Mouse (Mus musculus) lung, postnatal 0 days (tissue): ENCODE data around the gene Serpina11. TPM values are rescaled to one million over a fixed set of nuclear protein-coding genes. Genes with fewer than 3 reads are reported as not detected.
A peak's percentile ranks its signal among the peaks of the same experiment; 100 is the strongest.

Experiments used
- ATAC-seq: fragments of 200-750 bp; cut with Nextera tagmentation; 2 replicates; pipeline ENCODE4 v1.8.0; 2017; ENCODE audit warnings: moderate library complexity
- DNase-seq: peaks from one replicate; pipeline ENCODE4 v3.0.0-alpha.2; 2016; ENCODE audit warnings: low spot score
- H3K27ac ChIP-seq: fragments of 300-500 bp; sonication (generic); 2 replicates; pipeline ENCODE4 v1.5.1; 2014; ENCODE audit warnings: antibody characterized with exemption, mild to moderate bottlenecking, low read length, mixed read lengths
- H3K27me3 ChIP-seq: fragments of 300-500 bp; sonication (generic); replicated peaks from 2 replicates; pipeline ENCODE4 v1.6.1; 2014; ENCODE audit warnings: low read length, mixed read lengths; ENCODE audit not compliant: insufficient read depth
- H3K36me3 ChIP-seq: fragments of 300-500 bp; sonication (generic); 2 replicates; pipeline ENCODE4 v1.6.1; 2014; ENCODE audit warnings: low read length, mixed read lengths; ENCODE audit not compliant: insufficient read depth
- H3K4me1 ChIP-seq: fragments of 300-500 bp; sonication (generic); 2 replicates; pipeline ENCODE4 v1.6.1; 2014; ENCODE audit warnings: antibody characterized with exemption, low read depth, low read length, mixed read lengths; ENCODE audit not compliant: insufficient read depth
- H3K4me2 ChIP-seq: fragments of 300-500 bp; sonication (generic); replicated peaks from 2 replicates; pipeline ENCODE4 v1.6.1; 2014; ENCODE audit warnings: low read depth, mild to moderate bottlenecking, low read length, moderate library complexity, mixed read lengths
- H3K4me3 ChIP-seq: fragments of 300-500 bp; sonication (generic); 2 replicates; pipeline ENCODE4 v1.5.1; 2014; ENCODE audit warnings: low read depth, low read length
- H3K9ac ChIP-seq: fragments of 300-500 bp; sonication (generic); replicated peaks from 2 replicates; pipeline ENCODE4 v1.6.1; 2014; ENCODE audit warnings: low read depth, mild to moderate bottlenecking
- H3K9me3 ChIP-seq: fragments of 300-500 bp; sonication (generic); 2 replicates; pipeline ENCODE4 v1.6.1; 2016; ENCODE audit warnings: low read length, mixed read lengths
- CTCF ChIP-seq: IDR thresholded peaks from 2 replicates; pipeline ENCODE4 v1.5.1; 2016; ENCODE audit warnings: antibody characterized with exemption, mild to moderate bottlenecking
- EP300 ChIP-seq: IDR thresholded peaks from 2 replicates; pipeline ENCODE4 v1.6.1; 2016; ENCODE audit warnings: antibody characterized with exemption, mild to moderate bottlenecking, control low read depth
- whole genome bisulfite sequencing: fragments of 180-500 bp; shearing (Covaris S2); extraction: QIAGEN DNeasy Blood & Tissue Kit; methylation state at CpG from one replicate; pipeline ENCODE4 v1.1.7; 2014; 5-methylcytosine and 5-hydroxymethylcytosine counted together
- polyA plus RNA-seq: library from polyadenylated mRNA; unstranded; fragments of >200 nt; fragmentation: Nextera tagmentation; extraction: Ambion mirVana; gene quantifications from 2 replicates; pipeline ENCODE4 v1.2.1, GENCODE M21; 2015

Serpina11 gene
- not detected in 2 replicates for polyA plus RNA-seq

GRCm38 (mm10) chr12:103989857-103990256 is at the start of gene Serpina11:
Serpina11 (minus strand) TSS chr12:103989957.
- WGBS: 83% methylated on average over 6 of the region's 6 CpGs
- Histone ChIP-seq H3K4me1 (no peaks in the 10 kb centered on the region), H3K4me3 (no peak within 1 kb of the TSS), H3K9ac (no peak within 1 kb of the TSS), H3K27me3 (no peaks in the 10 kb centered on the region), H3K4me2 (no peak within 1 kb of the TSS), H3K27ac (no peak within 1 kb of the TSS), H3K9me3 (no peaks in the 10 kb centered on the region), H3K36me3 (no peaks in the 10 kb centered on the region)
- TF ChIP-seq CTCF (no peak), EP300 (no peak)
- DNase-seq: no peak
- no peak for ATAC-seq

GRCm38 (mm10) chr12:104038181-104038580 is 48.4 kb upstream of the Serpina11 start:
- WGBS: 87% methylated on average over 7 of the region's 7 CpGs
- no peaks in the 10 kb centered on the region for H3K9me3 ChIP-seq
- TF ChIP-seq EP300 (no peak), CTCF (no peak)
- H3K36me3 ChIP-seq: no peaks in the 10 kb centered on the region
- no peak overlapping the region for H3K4me3 ChIP-seq
- ATAC-seq: no peak
- no peaks in the 10 kb centered on the region for H3K27me3 ChIP-seq
- DNase-seq: no peak
- H3K9ac ChIP-seq: no peak overlapping the region
- H3K4me2 ChIP-seq: no peak overlapping the region
- H3K27ac ChIP-seq: no peak overlapping the region
- H3K4me1 ChIP-seq: no peaks in the 10 kb centered on the region

- 100% methylated on average over 1 of the region's 1 CpGs for WGBS
- no peak overlapping the region for H3K4me3 ChIP-seq
- ATAC-seq: no peak
- H3K36me3 ChIP-seq: no peaks in the 10 kb centered on the region
- H3K27me3 ChIP-seq: no peaks in the 10 kb centered on the region
- TF ChIP-seq CTCF (no peak), EP300 (no peak)
- no peaks in the 10 kb centered on the region for H3K4me1 ChIP-seq
- H3K9me3 ChIP-seq: no peaks in the 10 kb centered on the region
- H3K4me2 ChIP-seq: no peak overlapping the region
- H3K27ac ChIP-seq: no peak overlapping the region
- H3K9ac ChIP-seq: no peak overlapping the region
- no peak for DNase-seq
Observed at GRCm38 (mm10) chr12:104033752-104034151, 44.0 kb upstream of the Serpina11 start.

- Histone ChIP-seq H3K27ac (no peak overlapping the region), H3K9ac (no peak overlapping the region), H3K4me1 (no peaks in the 10 kb centered on the region), H3K9me3 (no peaks in the 10 kb centered on the region), H3K4me3 (no peak overlapping the region), H3K27me3 (no peaks in the 10 kb centered on the region), H3K4me2 (no peak overlapping the region), H3K36me3 (no peaks in the 10 kb centered on the region)
- ATAC-seq: peak; percentile 48
- DNase-seq: peak; percentile 53
- 44% methylated on average over 8 of the region's 8 CpGs for WGBS
- TF ChIP-seq CTCF: peak; percentile 82
- TF ChIP-seq EP300: no peak
Observed at GRCm38 (mm10) chr12:104029986-104030385, 40.2 kb upstream of the Serpina11 start.

GRCm38 (mm10) chr12:104015280-104015679 is 25.5 kb upstream of the Serpina11 start:
- H3K36me3 ChIP-seq: no peaks in the 10 kb centered on the region
- no peaks in the 10 kb centered on the region for H3K9me3 ChIP-seq
- WGBS: 60% methylated on average over 3 of the region's 3 CpGs
- no peaks in the 10 kb centered on the region for H3K4me1 ChIP-seq
- no peak for TF ChIP-seq CTCF
- no peak for TF ChIP-seq EP300
- no peaks in the 10 kb centered on the region for H3K27me3 ChIP-seq
- H3K9ac ChIP-seq: no peak overlapping the region
- H3K4me3 ChIP-seq: no peak overlapping the region
- DNase-seq: no peak
- no peak overlapping the region for H3K4me2 ChIP-seq
- H3K27ac ChIP-seq: no peak overlapping the region
- ATAC-seq: no peak

- no peaks in the 10 kb centered on the region for H3K36me3 ChIP-seq
- H3K9ac ChIP-seq: no peak within 1 kb of the TSS
- H3K27ac ChIP-seq: no peak within 1 kb of the TSS
- no peaks in the 10 kb centered on the region for H3K27me3 ChIP-seq
- H3K4me1 ChIP-seq: no peaks in the 10 kb centered on the region
- ATAC-seq (no peak), DNase-seq (no peak)
- H3K9me3 ChIP-seq: no peaks in the 10 kb centered on the region
- no peak within 1 kb of the TSS for H3K4me3 ChIP-seq
- no peak within 1 kb of the TSS for H3K4me2 ChIP-seq
- WGBS: 72% methylated on average over 6 of the region's 6 CpGs
- TF ChIP-seq CTCF (no peak), EP300 (no peak)
Observed at GRCm38 (mm10) chr12:104013620-104014019, 23.9 kb upstream of the Serpina11 start, which contains the start of gene Serpina9. Serpina9 (minus strand) TSS chr12:104013755.

GRCm38 (mm10) chr12:104004689-104005088 is 14.9 kb upstream of the Serpina11 start:
- no peak overlapping the region for H3K4me2 ChIP-seq
- WGBS: 78% methylated on average over 5 of the region's 5 CpGs

More at GRCm38 (mm10) chr12:104004689-104005088, 14.9 kb upstream of the Serpina11 start:
- H3K27ac ChIP-seq: no peak overlapping the region
- no peak for ATAC-seq
- H3K27me3 ChIP-seq: no peaks in the 10 kb centered on the region
- no peak for DNase-seq
- no peak for TF ChIP-seq EP300
- no peak for TF ChIP-seq CTCF
- no peaks in the 10 kb centered on the region for H3K9me3 ChIP-seq
- H3K36me3 ChIP-seq: no peaks in the 10 kb centered on the region
- no peak overlapping the region for H3K4me3 ChIP-seq
- no peak overlapping the region for H3K9ac ChIP-seq
- H3K4me1 ChIP-seq: no peaks in the 10 kb centered on the region
